Comparison of ENCODE assay signal across 21 mouse cellular contexts in genomic region chr13:83638735-83639134, GRCm38 (mm10).
DNase-seq lines count a peak whose midpoint lies in the region; ATAC-seq and TF ChIP-seq lines count a peak whose summit lies in the region.
"Had no signal": no experiment of that assay in that cellular context is flagged by ENCODE, and none has a peak within 500 bp of the region (broad histone marks: within the 10 kb centered on the region; RNA-seq: fewer than 3 reads in every experiment).

No protein-coding gene starts in this region.

- intact Hi-C loops in gastrocnemius, adult 2 months (cut with DNase I): no loop called here
- intact Hi-C loops in gastrocnemius, postnatal 36 days (cut with DNase I): no loop called here

- no peaks in the 10 kb centered on the region for H3K27me3 ChIP-seq in forebrain, embryonic 15.5 days
- no peaks in the 10 kb centered on the region for H3K27me3 ChIP-seq in forebrain, embryonic 11.5 days (ENCODE audit: control insufficient read depth, insufficient read depth, low read length)
- H3K27me3 ChIP-seq: embryonic facial prominence, embryonic 13.5 days; embryonic facial prominence, embryonic 15.5 days had no signal

- ATAC-seq in forebrain, embryonic 15.5 days (replicated peaks): no peak
- ATAC-seq in forebrain, embryonic 11.5 days (replicated peaks; ENCODE audit: low FRiP score): no peak
- peak; percentile 59 for ATAC-seq in megakaryocyte, adult 5-6 weeks (ENCODE audit: poor library complexity, severe bottlenecking)
- ATAC-seq in megakaryocyte progenitor cell, adult 5-6 weeks (replicated peaks; ENCODE audit: poor library complexity): peak; percentile 39

- no peak for TF ChIP-seq CTCF in gastrocnemius, adult 2 months (IDR thresholded peaks at IDR 0.05)

- no peak overlapping the region for H3K4me3 ChIP-seq in forebrain, embryonic 15.5 days
- H3K4me3 ChIP-seq in forebrain, embryonic 11.5 days (ENCODE audit: low read depth, low read length): no peak overlapping the region
- H3K4me3 ChIP-seq in gastrocnemius, adult 2 months: no peak overlapping the region
- H3K4me3 ChIP-seq: embryonic facial prominence, embryonic 13.5 days; embryonic facial prominence, embryonic 15.5 days; erythroblast, embryonic 14.5 days; forebrain, embryonic 10.5 days had no signal

- H3K4me1 ChIP-seq in forebrain, embryonic 15.5 days: no peaks in the 10 kb centered on the region
- H3K4me1 ChIP-seq in forebrain, embryonic 11.5 days (replicated peaks; ENCODE audit: control insufficient read depth, insufficient read depth, low read length): no peaks in the 10 kb centered on the region
- H3K4me1 ChIP-seq: forebrain, embryonic 10.5 days had no signal

- DNase-seq in forebrain, embryonic 11.5 days (ENCODE audit: low spot score): no peak
- no peak for DNase-seq in gastrocnemius, adult 2 months
- DNase-seq in gastrocnemius, postnatal 36 days: no peak
- no peak for DNase-seq in urinary bladder, postnatal 14 days (ENCODE audit: low spot score)
- DNase-seq: adrenal gland, adult 2 months; adrenal gland, postnatal 10 days; adrenal gland, postnatal 25 days; cerebellum, adult 11 months; cerebellum, adult 18-20 months; cerebellum, adult 8-10 months; cerebellum, adult 9-11 months; cerebellum, postnatal 14 days; cerebellum, postnatal 36 days; embryo, embryonic 11 days had no signal

- H3K9me3 ChIP-seq in forebrain, embryonic 15.5 days: no peaks in the 10 kb centered on the region
- no peaks in the 10 kb centered on the region for H3K9me3 ChIP-seq in forebrain, embryonic 11.5 days (ENCODE audit: control insufficient read depth, low read length)
- H3K9me3 ChIP-seq: embryonic facial prominence, embryonic 13.5 days; embryonic facial prominence, embryonic 15.5 days; forebrain, embryonic 10.5 days had no signal

- H3K36me3 ChIP-seq in forebrain, embryonic 15.5 days: 0 out of 2 replicates have a peak, but pooled peaks cover under 1% of the 10 kb centered on the region
- H3K36me3 ChIP-seq in forebrain, embryonic 11.5 days (ENCODE audit: control insufficient read depth, insufficient read depth, low read length): no peaks in the 10 kb centered on the region
- H3K36me3 ChIP-seq: embryonic facial prominence, embryonic 15.5 days; forebrain, embryonic 10.5 days had no signal

- peak overlapping the region; percentile 31; the same call in 1 of the 2 replicates for H3K27ac ChIP-seq in forebrain, embryonic 15.5 days (replicated peaks)
- no peak overlapping the region for H3K27ac ChIP-seq in forebrain, embryonic 11.5 days (ENCODE audit: low read depth, low read length)
- peak overlapping the region; percentile 80; the same call in 1 of the 2 replicates for H3K27ac ChIP-seq in gastrocnemius, adult 2 months
- H3K27ac ChIP-seq: embryonic facial prominence, embryonic 13.5 days; embryonic facial prominence, embryonic 15.5 days; forebrain, embryonic 10.5 days had no signal

- no peak overlapping the region for H3K4me2 ChIP-seq in forebrain, embryonic 15.5 days (replicated peaks)
- no peak overlapping the region for H3K4me2 ChIP-seq in forebrain, embryonic 11.5 days (ENCODE audit: low read depth, low read length, severe bottlenecking)
- H3K4me2 ChIP-seq: embryonic facial prominence, embryonic 13.5 days; embryonic facial prominence, embryonic 15.5 days had no signal

- H3K9ac ChIP-seq in forebrain, embryonic 15.5 days (replicated peaks): no peak overlapping the region
- no peak overlapping the region for H3K9ac ChIP-seq in forebrain, embryonic 11.5 days (ENCODE audit: low read length)
- H3K9ac ChIP-seq: embryonic facial prominence, embryonic 13.5 days; embryonic facial prominence, embryonic 15.5 days had no signal

- WGBS in forebrain, embryonic 15.5 days: 84% methylated on average over 3 of the region's 3 CpGs
- 84% methylated on average over 3 of the region's 3 CpGs for WGBS in forebrain, embryonic 11.5 days

Comparison
In these comparisons a context has a peak if more than half of its experiments do, and no peak if none do; other contexts are left out.
1. ATAC-seq: peak in megakaryocyte, adult 5-6 weeks (single experiment) and megakaryocyte progenitor cell, adult 5-6 weeks (single experiment); none in forebrain, embryonic 15.5 days (single experiment) and forebrain, embryonic 11.5 days (single experiment).